Mouse (Mus musculus) ovary, postnatal 10 days (tissue): ENCODE results near the gene Homer1.

Experiments
- DNase-seq: peaks from one replicate; pipeline ENCODE4 v3.0.0; 2022; ENCODE audit warnings: low spot score

The Homer1 gene

GRCm38 (mm10) chr13:93340555-93341278 is 41.3 kb downstream of the Homer1 start:
- no peak for DNase-seq

GRCm38 (mm10) chr13:93342641-93343040 is 43.2 kb downstream of the Homer1 start:
- no peak for DNase-seq

DNA sequence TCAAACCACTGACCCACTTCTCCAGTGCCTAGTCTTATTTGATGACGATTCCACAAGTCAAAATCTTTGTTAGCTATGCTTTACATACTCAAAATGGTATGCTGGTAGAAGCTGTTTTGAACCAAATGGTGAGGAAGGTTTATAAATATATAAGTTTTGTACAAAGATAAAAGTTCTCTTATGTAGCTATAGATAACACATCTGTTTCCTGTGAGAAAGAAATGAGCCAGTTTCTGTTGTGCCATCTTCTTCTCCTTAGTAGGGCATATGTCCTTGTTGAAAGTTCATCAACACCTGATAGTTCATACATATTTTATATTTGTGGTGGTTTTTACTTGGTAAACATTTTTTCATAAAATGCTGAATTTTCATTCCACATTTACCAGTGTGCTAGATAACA is 45.0 kb downstream of the Homer1 start:
- DNase-seq, result no peak

DNA sequence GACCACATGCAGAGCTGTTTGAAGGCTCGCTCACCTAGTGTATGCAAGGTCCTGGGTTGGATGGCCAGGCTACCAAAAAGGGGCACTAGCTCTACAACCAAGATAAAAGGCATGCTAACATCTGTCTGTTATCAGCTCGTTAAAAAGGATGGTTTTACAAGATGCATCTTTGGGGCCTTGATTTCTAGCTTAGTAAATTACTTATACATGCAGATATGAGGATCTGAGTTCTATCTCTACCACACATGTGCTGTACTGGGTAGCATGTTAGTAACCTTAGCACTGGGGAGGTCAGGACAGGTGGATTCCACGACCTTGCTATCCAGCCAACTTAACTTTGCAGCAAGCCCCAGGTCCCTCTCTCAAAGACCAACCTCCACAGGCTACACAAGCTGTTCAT is 46.4 kb downstream of the Homer1 start:
- DNase-seq, result no peak

DNA sequence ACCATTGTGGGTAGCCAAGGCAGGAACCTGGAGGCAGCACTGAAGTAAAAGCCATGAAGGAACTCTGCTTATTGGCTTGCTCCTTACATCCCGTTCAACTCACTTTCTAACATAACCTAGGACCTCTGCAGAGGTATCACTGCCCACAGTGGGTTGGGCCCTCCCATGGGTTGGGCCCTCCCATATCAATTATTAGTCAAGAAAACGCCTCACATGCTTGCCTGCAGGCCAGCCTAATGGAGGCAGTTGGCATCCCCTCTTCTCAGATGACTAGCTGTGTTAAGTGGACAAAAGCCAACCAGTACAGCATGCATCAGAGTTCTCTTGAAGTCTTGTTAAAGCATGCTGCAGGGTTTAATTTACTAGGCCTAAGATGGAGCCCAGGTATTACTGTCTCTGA is 52.6 kb downstream of the Homer1 start:
- DNase-seq, result no peak

DNA sequence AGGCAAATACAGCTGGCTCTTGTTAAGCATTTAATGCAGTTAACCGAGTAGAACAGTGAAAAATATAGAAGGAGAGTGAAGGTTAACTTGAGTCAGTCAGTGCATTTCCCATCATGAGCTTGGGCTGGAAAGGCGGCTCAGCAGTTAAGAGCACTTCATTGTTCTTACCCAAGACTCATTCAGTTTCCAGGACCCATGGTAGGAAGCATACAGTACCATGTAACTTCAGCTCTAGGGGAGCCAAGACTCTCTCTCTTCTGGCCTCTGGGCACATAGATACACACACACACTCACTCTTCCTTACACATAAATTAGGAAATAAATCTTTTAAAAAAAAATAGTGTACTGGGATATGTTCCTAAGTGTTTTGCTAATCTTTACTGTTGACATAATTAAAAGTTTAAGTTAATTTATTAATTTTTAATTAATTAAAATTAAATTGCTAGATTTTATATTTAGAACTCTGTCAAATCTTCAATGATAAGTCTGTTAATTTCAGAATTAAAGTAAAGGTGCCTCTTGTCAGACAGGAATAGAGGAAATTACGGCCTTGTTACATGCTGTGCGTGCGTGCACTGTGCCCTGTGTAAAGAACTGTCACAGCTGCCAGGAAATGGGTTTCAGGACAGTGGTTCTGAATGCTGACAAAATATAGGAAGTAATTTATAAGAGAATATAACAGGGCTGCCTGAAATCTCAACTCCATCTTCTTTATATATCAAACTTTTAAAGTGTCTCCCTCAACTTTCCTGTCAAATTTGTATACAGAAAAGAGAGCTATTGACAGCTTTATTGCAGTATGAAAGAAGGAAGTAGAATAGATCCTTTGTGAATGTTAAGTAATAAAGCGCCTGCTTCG is 55.2 kb downstream of the Homer1 start:
- no peak for DNase-seq

- DNase-seq, result no peak
Measured at GRCm38 (mm10) chr13:93355279-93355587, 55.8 kb downstream of the Homer1 start.

DNA sequence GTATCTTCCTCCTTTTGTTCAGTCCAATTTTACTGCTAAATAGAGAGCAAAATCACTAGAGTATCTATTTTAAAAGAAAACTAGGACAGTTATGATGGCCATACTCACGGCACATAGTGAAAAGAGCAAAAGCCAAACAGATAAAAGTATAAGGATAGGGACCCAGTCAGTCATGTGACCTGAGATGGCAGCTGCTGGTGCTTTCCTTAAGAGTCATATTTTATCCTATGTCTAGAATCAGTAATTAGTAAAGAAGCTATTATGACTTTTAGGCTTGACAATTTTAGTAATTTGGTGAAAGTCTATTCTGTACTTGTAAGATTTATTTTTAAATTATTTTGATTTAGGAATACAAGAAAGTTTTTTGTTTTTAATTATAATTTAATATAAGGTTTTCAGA is 59.1 kb downstream of the Homer1 start:
- DNase-seq, result no peak

DNA sequence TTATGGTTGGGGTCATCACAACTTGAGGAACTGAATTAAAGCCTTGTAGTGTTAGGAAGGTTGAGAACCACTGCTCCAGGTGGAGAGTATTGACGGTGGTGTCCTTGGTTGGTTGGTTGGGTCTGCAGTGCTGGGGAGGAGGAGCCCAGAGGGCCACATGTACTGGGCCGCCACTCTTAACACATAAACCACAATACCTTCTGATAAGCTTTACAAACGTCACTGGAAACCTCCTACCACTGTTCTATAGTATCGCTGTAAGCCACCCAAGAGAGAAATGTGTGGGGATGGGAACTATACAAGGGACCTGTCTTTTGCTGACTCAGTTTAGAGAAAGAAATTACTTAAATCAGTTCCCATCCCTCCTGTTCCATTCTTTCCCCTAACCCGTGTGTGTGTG is 68.1 kb downstream of the Homer1 start:
- no peak for DNase-seq

DNA sequence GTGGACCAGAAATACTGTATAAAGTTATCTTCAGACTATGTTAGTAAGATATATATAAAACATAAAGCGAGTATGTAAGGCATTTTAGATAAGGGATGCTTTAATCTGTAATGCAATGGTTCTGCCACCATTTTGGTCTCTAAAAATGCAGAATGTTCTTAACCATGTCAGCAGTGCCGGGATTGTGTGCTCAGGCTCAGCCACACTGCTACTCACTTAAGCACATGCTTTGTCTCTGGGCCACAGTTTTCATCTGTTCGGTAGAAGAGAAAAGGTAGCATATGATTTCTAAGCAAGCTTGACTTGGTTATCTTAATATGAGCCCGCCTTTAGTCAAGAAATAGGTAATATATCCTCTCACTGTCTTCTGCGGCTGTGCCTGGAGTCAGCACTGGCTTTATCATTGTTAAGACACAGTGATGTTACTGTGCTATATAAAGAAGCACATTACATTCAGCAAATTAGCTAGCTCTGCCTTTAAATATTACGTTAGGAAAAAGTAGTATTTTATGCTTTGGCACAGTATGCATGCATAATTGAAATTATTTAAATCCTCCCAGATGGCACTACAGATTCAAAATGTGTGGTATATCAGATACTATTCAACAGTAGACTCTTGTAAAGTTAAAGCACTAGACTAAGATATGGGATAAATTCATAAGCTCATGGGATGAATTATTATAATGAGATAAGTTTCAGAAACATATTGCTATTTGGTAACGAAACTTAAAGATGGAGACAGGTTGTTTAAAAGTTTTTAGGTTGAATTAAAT is 69.6 kb downstream of the Homer1 start:
- DNase-seq, result no peak

DNA sequence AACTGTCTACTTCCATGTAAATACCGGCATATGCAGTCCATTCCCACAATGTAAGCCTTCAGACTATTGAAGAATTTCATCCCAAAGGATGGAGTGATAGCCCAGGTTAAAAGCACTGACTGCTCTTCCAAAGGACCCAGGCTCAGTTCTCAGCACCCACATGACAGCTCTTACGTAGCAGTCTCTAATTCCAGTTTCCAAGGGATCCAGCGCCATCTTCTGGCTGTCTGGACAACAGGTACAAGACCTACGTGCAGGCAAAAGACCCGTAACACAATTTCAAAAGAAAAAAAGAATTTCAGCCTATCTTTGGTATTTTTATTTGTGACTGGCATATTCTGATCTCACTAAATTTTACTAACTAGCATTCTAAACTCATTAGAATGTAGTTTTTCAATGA is 75.0 kb downstream of the Homer1 start:
- no peak for DNase-seq

DNA sequence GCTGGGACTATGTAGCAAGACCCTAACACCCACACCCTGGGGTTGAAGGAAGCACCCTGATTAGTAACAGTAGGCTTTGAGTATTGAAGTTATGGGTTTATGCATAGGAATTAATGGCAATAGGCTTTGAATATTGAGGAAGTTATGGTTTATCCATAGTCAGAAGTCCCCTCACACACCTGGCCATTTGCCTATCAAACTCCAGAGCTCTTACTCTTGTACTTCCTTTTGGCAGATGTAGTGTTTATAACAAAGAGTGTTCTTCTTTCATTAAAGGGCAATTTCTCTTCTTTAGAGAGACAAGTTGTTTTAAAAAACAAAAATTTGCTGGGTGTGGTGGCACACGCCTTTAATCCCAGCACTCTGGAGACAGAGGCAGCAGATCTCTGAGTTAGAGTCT is 79.1 kb downstream of the Homer1 start:
- DNase-seq, result no peak

GRCm38 (mm10) chr13:93380399-93381063 is 81.1 kb downstream of the Homer1 start:
- no peak for DNase-seq

DNA sequence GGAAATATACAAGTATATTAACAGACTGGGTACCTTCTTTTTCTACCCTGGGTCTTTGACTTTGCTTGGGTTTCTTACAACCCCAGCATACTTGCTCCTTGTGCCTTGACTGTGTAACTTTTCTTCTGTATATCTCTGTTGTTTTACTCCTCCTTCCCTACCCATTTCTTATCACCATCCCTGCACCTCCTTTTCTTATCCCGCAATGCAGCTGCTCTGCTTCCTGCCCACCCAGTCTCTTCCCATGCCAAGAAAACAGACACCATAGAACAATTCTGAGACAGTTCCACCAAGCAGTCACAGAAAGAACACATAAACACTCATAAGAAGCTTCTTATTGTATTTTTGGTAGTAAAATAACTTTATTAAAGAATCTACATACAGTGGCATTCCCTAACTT is 81.9 kb downstream of the Homer1 start:
- DNase-seq, result no peak

DNA sequence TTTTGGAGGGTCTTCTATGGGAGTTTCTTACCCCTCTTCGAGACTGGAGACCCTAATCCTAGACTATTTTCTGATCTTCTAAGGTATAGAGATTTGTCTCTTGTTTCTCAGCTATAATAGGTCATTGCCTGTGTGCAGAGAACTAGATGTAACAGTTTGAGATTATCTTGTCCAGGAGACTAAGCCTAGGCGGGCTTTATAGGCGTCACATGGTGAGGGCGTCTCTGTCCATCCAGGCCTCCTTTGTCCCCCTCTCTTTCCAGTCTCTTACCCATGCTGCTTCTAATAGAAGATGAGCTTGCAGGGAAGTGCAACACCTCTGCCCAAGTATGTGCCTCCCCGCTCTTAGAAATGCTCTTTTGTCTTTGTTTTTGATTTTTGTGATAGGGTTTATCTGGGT is 83.7 kb downstream of the Homer1 start:
- DNase-seq, result no peak

DNA sequence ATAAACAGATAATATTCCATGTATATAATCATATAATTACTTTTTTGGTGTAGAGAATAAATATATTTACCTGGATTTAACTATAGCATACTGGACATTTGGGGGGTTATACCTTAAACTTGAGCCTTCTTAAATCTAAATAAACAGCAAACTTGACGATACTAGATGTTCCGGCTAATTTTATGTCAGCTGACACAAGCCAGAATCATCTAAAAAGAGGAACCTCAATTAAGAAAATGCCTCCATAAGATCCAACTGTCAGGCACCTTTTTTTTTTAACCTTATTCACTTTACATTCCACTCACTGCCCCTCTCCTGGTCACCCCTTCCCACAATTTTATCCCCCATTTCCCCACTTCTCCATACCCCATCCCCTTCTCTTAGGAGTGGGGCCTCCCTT is 84.2 kb downstream of the Homer1 start:
- no peak for DNase-seq

GRCm38 (mm10) chr13:93384481-93384880 is 85.0 kb downstream of the Homer1 start:
- no peak for DNase-seq

- DNase-seq, result no peak
Measured at GRCm38 (mm10) chr13:93385147-93385546, 85.7 kb downstream of the Homer1 start.

GRCm38 (mm10) chr13:93387440-93387839 is 88.0 kb downstream of the Homer1 start:
- no peak for DNase-seq

DNA sequence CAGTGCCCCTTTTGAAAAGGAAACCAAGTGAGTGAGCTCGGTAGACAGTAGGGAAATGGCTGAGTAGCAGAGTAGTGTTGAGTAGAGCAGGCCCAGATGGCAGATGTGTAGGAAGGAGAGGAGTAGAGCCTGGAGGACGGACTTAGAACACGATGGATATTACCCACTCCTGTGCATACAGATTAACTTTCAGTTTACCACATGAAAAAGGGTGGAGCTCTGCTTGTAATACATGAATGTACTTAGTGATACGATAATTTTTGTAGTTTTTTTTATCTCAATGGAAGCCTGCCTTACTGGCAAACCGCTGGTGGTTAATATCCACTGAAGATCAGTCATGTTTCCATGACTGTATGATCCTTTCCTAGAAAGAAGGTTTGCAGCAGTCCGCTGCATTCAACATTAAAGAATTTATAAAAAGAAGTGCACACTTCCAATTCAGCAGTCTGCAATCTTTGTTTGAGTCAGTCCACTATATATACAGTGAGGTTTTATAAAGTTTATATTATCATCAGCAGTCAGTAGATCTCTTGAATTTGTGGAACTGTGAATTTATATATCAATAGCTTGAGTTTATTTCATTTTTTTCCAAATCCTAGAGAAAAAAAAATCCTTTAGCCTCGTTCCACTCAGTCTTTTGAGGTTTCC is 89.3 kb downstream of the Homer1 start:
- no peak for DNase-seq

GRCm38 (mm10) chr13:93389242-93389625 is 89.8 kb downstream of the Homer1 start:
- no peak for DNase-seq

GRCm38 (mm10) chr13:93399710-93400216 is 100.3 kb downstream of the Homer1 start:
- DNase-seq, result no peak
